Mouse (Mus musculus) adrenal gland, adult 18-20 months (tissue): ENCODE measurements around the gene Dusp8. TPM values are rescaled to one million over a fixed set of nuclear protein-coding genes. Genes with fewer than 3 reads are reported as not detected.

Source experiments
- DNase-seq, 2 experiments: peaks; one replicate each; pipeline ENCODE4 v3.0.0; 2021 to 2022; ENCODE audit warnings: low spot score in 2 of 2
- total RNA-seq, 2 experiments: library from RNA; stranded (reverse); gene quantifications; 1 replicate in 1 of 2; 2 replicates in 1 of 2; pipeline ENCODE4 v1.2.3; 2021

Gene Dusp8
- total RNA-seq, 2 experiments from 2014 or later, result 8.9 to 23.6 TPM

- no peak for DNase-seq
These were observed 9.3 kb downstream of the Dusp8 start for GRCm38 (mm10) chr7:142086159-142086905.

- peak; percentile 84 to 88 for DNase-seq
These were observed 10.8 kb downstream of the Dusp8 start for GRCm38 (mm10) chr7:142084820-142085219.

GRCm38 (mm10) chr7:142084395-142084794 is 11.2 kb downstream of the Dusp8 start:
- DNase-seq, result no peak

GRCm38 (mm10) chr7:142083588-142084317 is 11.9 kb downstream of the Dusp8 start:
- peak in 1 of 2 experiments; percentile 53 for DNase-seq

GRCm38 (mm10) chr7:142082607-142083006 is 13.0 kb downstream of the Dusp8 start:
- DNase-seq, result no peak

- DNase-seq, result no peak
These were observed 13.5 kb downstream of the Dusp8 start for GRCm38 (mm10) chr7:142082179-142082578.

- no peak for DNase-seq
These were observed 13.9 kb downstream of the Dusp8 start for GRCm38 (mm10) chr7:142081736-142082135.

GRCm38 (mm10) chr7:142080876-142081275 is 14.8 kb downstream of the Dusp8 start:
- no peak for DNase-seq

GRCm38 (mm10) chr7:142079365-142079764 is 16.3 kb downstream of the Dusp8 start:
- DNase-seq, result no peak

GRCm38 (mm10) chr7:142077138-142077537 is 18.5 kb downstream of the Dusp8 start:
- no peak for DNase-seq

- DNase-seq, result no peak
These were observed 21.3 kb downstream of the Dusp8 start for GRCm38 (mm10) chr7:142074146-142074886.

- DNase-seq, result no peak
These were observed 23.9 kb downstream of the Dusp8 start for GRCm38 (mm10) chr7:142071717-142072116.

- DNase-seq, result no peak
These were observed 24.4 kb downstream of the Dusp8 start for GRCm38 (mm10) chr7:142071212-142071578.

GRCm38 (mm10) chr7:142070458-142071211 is 25.0 kb downstream of the Dusp8 start:
- peak; percentile 77 for DNase-seq

GRCm38 (mm10) chr7:142068429-142068828 is 27.2 kb downstream of the Dusp8 start:
- no peak for DNase-seq

GRCm38 (mm10) chr7:142060931-142061565 is 34.6 kb downstream of the Dusp8 start, which contains the start of gene Mob2:
Gene Mob2 (minus strand): TSS chr7:142061065.
- peak; percentile 91 to 93 for DNase-seq

- peak in 1 of 2 experiments; percentile 19 for DNase-seq
These were observed 35.3 kb downstream of the Dusp8 start for GRCm38 (mm10) chr7:142060185-142060930.

- no peak for DNase-seq
These were observed 36.6 kb downstream of the Dusp8 start for GRCm38 (mm10) chr7:142059024-142059423.

- no peak for DNase-seq
These were observed 38.5 kb downstream of the Dusp8 start for GRCm38 (mm10) chr7:142057121-142057520.

GRCm38 (mm10) chr7:142056601-142057061 is 39.0 kb downstream of the Dusp8 start:
- DNase-seq, result no peak
